Mouse (Mus musculus) midbrain, embryonic 12.5 days (tissue): ENCODE measurements around the gene Fbxl21. TPM values are rescaled to one million over a fixed set of nuclear protein-coding genes. Genes with fewer than 3 reads are reported as not detected.
A peak's percentile ranks its signal among the peaks of the same experiment; 100 is the strongest.

Experiments
- ATAC-seq: fragments of 200-750 bp; cut with Nextera tagmentation; 2 replicates; pipeline ENCODE4 v1.8.0; 2017; ENCODE audit warnings: low read depth, moderate TSS enrichment, moderate library complexity; ENCODE audit not compliant: low FRiP score
- H3K27ac ChIP-seq: fragments of 300-500 bp; sonication (generic); replicated peaks from 2 replicates; pipeline ENCODE4 v1.5.1; 2016; ENCODE audit warnings: mild to moderate bottlenecking
- H3K27me3 ChIP-seq: fragments of 300-500 bp; sonication (generic); 2 replicates; pipeline ENCODE4 v1.6.1; 2016; ENCODE audit warnings: mild to moderate bottlenecking
- H3K36me3 ChIP-seq: fragments of 300-500 bp; sonication (generic); 2 replicates; pipeline ENCODE4 v1.6.1; 2016
- H3K4me1 ChIP-seq: fragments of 300-500 bp; sonication (generic); 2 replicates; pipeline ENCODE4 v1.6.1; 2016
- H3K4me2 ChIP-seq: fragments of 300-500 bp; sonication (generic); replicated peaks from 2 replicates; pipeline ENCODE4 v1.6.1; 2016; ENCODE audit warnings: mild to moderate bottlenecking, moderate library complexity
- H3K4me3 ChIP-seq: fragments of 300-500 bp; sonication (generic); 2 replicates; pipeline ENCODE4 v1.5.1; 2016; ENCODE audit warnings: mild to moderate bottlenecking
- H3K9ac ChIP-seq: fragments of 300-500 bp; sonication (generic); replicated peaks from 2 replicates; pipeline ENCODE4 v1.6.1; 2016; ENCODE audit warnings: mild to moderate bottlenecking, moderate library complexity
- H3K9me3 ChIP-seq: fragments of 300-500 bp; sonication (generic); 2 replicates; pipeline ENCODE4 v1.6.1; 2016; ENCODE audit warnings: mild to moderate bottlenecking
- WGBS: fragments of 180-500 bp; shearing (Covaris S2); methylation state at CpG from one replicate; pipeline ENCODE4 v1.1.7; 2016; 5-methylcytosine and 5-hydroxymethylcytosine counted together
- polyA plus RNA-seq: library from polyadenylated mRNA; unstranded; fragments of >200 nt; fragmentation: Nextera tagmentation; extraction: Ambion mirVana; gene quantifications from 2 replicates; pipeline ENCODE4 v1.2.1, GENCODE M21; 2016

Fbxl21 gene
- polyA plus RNA-seq, 1 experiment from 2014 or later: 2.4 TPM

- WGBS: 77% methylated on average over 6 of the region's 6 CpGs
- H3K27ac ChIP-seq: no peak overlapping the region
Measured at GRCm38 (mm10) chr13:56559841-56560370, 37.6 kb downstream of the Fbxl21 start.

DNA sequence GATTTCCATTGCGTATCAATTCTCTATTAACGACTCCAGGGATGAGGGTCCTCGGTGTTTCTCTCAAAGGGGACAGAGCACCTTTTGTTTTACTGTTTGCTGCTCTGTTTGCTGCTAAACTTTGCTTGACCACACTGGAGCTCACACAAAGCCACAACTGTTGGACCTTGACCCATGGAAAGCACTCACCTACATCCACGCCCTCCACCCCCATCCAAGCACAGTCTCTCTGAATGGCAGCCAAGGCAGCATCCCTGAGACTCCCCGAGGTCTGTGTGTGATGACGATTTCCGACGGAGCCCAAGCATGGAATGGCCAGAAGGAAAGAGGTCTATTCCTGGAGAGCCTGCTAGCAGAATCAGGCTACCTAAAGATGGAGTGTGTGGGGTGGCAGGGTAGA is 38.9 kb downstream of the Fbxl21 start:
- Histone ChIP-seq H3K9me3 (no peaks in the 10 kb centered on the region), H3K27me3 (no peaks in the 10 kb centered on the region), H3K4me2 (no peak overlapping the region), H3K4me3 (no peak overlapping the region), H3K27ac (no peak overlapping the region), H3K36me3 (no peaks in the 10 kb centered on the region), H3K4me1 (0 out of 2 replicates have a peak, but pooled peaks cover 2% of the 10 kb centered on the region), H3K9ac (no peak overlapping the region)
- 80% methylated on average over 8 of the region's 8 CpGs for WGBS
- no peak for ATAC-seq

More at GRCm38 (mm10) chr13:56559841-56560370, 37.6 kb downstream of the Fbxl21 start:
- no peaks in the 10 kb centered on the region for H3K9me3 ChIP-seq
- H3K4me2 ChIP-seq: no peak overlapping the region
- H3K36me3 ChIP-seq: no peaks in the 10 kb centered on the region
- H3K4me3 ChIP-seq: no peak overlapping the region
- H3K9ac ChIP-seq: no peak overlapping the region
- ATAC-seq: no peak
- no peaks in the 10 kb centered on the region for H3K27me3 ChIP-seq
- peaks cover 3% of the 10 kb centered on the region; the same call in 1 of the 2 replicates for H3K4me1 ChIP-seq

GRCm38 (mm10) chr13:56563075-56563474 is 40.8 kb downstream of the Fbxl21 start:
- Histone ChIP-seq H3K4me3 (no peak overlapping the region), H3K27ac (no peak overlapping the region), H3K9ac (no peak overlapping the region), H3K27me3 (no peaks in the 10 kb centered on the region), H3K36me3 (no peaks in the 10 kb centered on the region), H3K4me2 (no peak overlapping the region), H3K9me3 (no peaks in the 10 kb centered on the region), H3K4me1 (0 out of 2 replicates have a peak, but pooled peaks cover under 1% of the 10 kb centered on the region)
- ATAC-seq: no peak
- 35% methylated on average over 6 of the region's 6 CpGs for WGBS

GRCm38 (mm10) chr13:56566336-56566735 is 44.1 kb downstream of the Fbxl21 start:
- Histone ChIP-seq H3K9ac (no peak overlapping the region), H3K4me3 (no peak overlapping the region), H3K4me2 (no peak overlapping the region), H3K27ac (no peak overlapping the region), H3K36me3 (no peaks in the 10 kb centered on the region), H3K9me3 (no peaks in the 10 kb centered on the region), H3K4me1 (no peaks in the 10 kb centered on the region), H3K27me3 (no peaks in the 10 kb centered on the region)
- no peak for ATAC-seq
- WGBS: 72% methylated on average over 10 of the region's 10 CpGs

GRCm38 (mm10) chr13:56571645-56572044 is 49.4 kb downstream of the Fbxl21 start:
- Histone ChIP-seq H3K27ac (no peak overlapping the region), H3K9me3 (no peaks in the 10 kb centered on the region), H3K9ac (no peak overlapping the region), H3K4me1 (no peaks in the 10 kb centered on the region), H3K27me3 (no peaks in the 10 kb centered on the region), H3K4me2 (no peak overlapping the region), H3K36me3 (no peaks in the 10 kb centered on the region), H3K4me3 (no peak overlapping the region)
- ATAC-seq: no peak
- WGBS: 93% methylated on average over 8 of the region's 8 CpGs

- H3K9ac ChIP-seq: no peak overlapping the region
- H3K36me3 ChIP-seq: no peaks in the 10 kb centered on the region
- H3K9me3 ChIP-seq: no peaks in the 10 kb centered on the region
- H3K4me1 ChIP-seq: no peaks in the 10 kb centered on the region
- ATAC-seq: no peak
- H3K4me2 ChIP-seq: no peak overlapping the region
- WGBS: 83% methylated on average over 4 of the region's 4 CpGs
- H3K4me3 ChIP-seq: no peak overlapping the region
- no peaks in the 10 kb centered on the region for H3K27me3 ChIP-seq
- H3K27ac ChIP-seq: no peak overlapping the region
Measured at GRCm38 (mm10) chr13:56575074-56575473, 52.8 kb downstream of the Fbxl21 start.

- Histone ChIP-seq H3K4me1 (peaks cover 4% of the 10 kb centered on the region; the same call in 1 of the 2 replicates), H3K27me3 (no peaks in the 10 kb centered on the region), H3K9ac (no peak overlapping the region), H3K36me3 (no peaks in the 10 kb centered on the region), H3K4me3 (no peak overlapping the region), H3K9me3 (no peaks in the 10 kb centered on the region), H3K4me2 (no peak overlapping the region), H3K27ac (no peak overlapping the region)
- ATAC-seq: no peak
- WGBS: 65% methylated on average over 12 of the region's 12 CpGs
Measured at GRCm38 (mm10) chr13:56575701-56576321, 53.5 kb downstream of the Fbxl21 start.

DNA sequence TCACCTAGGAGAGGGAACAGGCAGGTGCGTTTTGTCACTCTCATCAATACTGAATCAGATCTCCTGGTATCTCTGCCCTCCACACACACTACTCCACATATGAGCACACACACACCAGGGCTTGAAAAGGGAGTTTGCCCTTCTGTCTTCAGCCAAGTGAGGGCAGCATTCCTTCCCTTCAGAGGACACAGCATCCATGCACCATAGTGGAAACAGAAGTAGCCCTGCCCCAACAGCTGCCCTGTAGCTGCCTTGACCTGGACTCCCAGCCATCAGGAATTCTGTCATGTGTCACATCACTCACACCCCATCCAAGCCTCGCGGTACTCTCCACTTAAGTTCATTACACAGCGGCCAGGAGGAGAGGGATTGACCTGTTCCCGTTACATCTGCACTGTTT is 55.8 kb downstream of the Fbxl21 start:
- H3K4me1 ChIP-seq: peaks cover 27% of the 10 kb centered on the region
- H3K27ac ChIP-seq: no peak overlapping the region
- H3K9me3 ChIP-seq: no peaks in the 10 kb centered on the region
- no peak for ATAC-seq
- no peak overlapping the region for H3K4me2 ChIP-seq
- 78% methylated on average over 5 of the region's 5 CpGs for WGBS
- H3K27me3 ChIP-seq: no peaks in the 10 kb centered on the region
- no peak overlapping the region for H3K9ac ChIP-seq
- no peak overlapping the region for H3K4me3 ChIP-seq
- H3K36me3 ChIP-seq: no peaks in the 10 kb centered on the region

DNA sequence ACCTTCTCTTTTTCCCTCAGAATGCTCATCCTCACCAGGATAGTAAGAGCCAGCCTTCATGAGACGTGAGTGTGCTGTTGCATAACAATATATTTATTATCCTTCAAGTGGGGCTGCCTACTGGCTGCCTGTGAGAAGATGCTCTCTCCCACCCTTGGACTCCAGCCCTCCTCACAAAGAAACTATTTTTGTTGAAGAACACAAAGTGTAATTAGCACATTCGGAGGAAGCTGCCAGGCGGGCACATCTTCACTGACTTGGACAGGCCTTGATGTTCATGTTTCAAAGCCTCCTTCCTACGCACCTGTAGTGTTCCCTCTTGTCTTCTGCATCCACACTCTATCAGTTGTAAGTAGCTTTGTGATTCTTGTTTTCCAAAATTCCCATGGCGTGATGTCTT is 58.2 kb downstream of the Fbxl21 start:
- Histone ChIP-seq H3K4me1 (peaks cover 34% of the 10 kb centered on the region), H3K27me3 (peaks cover 7% of the 10 kb centered on the region; the same call in 1 of the 2 replicates), H3K27ac (peak overlapping the region; percentile 92; the same call in 1 of the 2 replicates), H3K4me3 (no peak overlapping the region), H3K4me2 (no peak overlapping the region), H3K9ac (no peak overlapping the region), H3K9me3 (no peaks in the 10 kb centered on the region), H3K36me3 (no peaks in the 10 kb centered on the region)
- 77% methylated on average over 5 of the region's 5 CpGs for WGBS
- ATAC-seq: no peak

GRCm38 (mm10) chr13:56581512-56581911 is 59.2 kb downstream of the Fbxl21 start:
- peak; percentile 53 for ATAC-seq
- peaks cover 7% of the 10 kb centered on the region; the same call in 1 of the 2 replicates for H3K27me3 ChIP-seq
- peak overlapping the region; percentile 92 for H3K27ac ChIP-seq
- no peak overlapping the region for H3K4me3 ChIP-seq
- H3K9me3 ChIP-seq: no peaks in the 10 kb centered on the region
- H3K36me3 ChIP-seq: no peaks in the 10 kb centered on the region
- peak overlapping the region; percentile 20; the same call in 1 of the 2 replicates for H3K9ac ChIP-seq
- peaks cover 34% of the 10 kb centered on the region for H3K4me1 ChIP-seq
- 0% methylated on average over 3 of the region's 3 CpGs for WGBS
- peak overlapping the region; percentile 44 for H3K4me2 ChIP-seq

- Histone ChIP-seq H3K4me1 (peaks cover 34% of the 10 kb centered on the region), H3K36me3 (no peaks in the 10 kb centered on the region), H3K9ac (peak overlapping the region; percentile 20; the same call in 1 of the 2 replicates), H3K4me3 (peak overlapping the region; percentile 4; the same call in 1 of the 2 replicates), H3K9me3 (no peaks in the 10 kb centered on the region), H3K27ac (peak overlapping the region; percentile 92), H3K4me2 (peak overlapping the region; percentile 44), H3K27me3 (peaks cover 7% of the 10 kb centered on the region; the same call in 1 of the 2 replicates)
- peak; percentile 98 for ATAC-seq
- WGBS: 1% methylated on average over 6 of the region's 6 CpGs
Measured at GRCm38 (mm10) chr13:56581961-56582434, 59.7 kb downstream of the Fbxl21 start.

DNA sequence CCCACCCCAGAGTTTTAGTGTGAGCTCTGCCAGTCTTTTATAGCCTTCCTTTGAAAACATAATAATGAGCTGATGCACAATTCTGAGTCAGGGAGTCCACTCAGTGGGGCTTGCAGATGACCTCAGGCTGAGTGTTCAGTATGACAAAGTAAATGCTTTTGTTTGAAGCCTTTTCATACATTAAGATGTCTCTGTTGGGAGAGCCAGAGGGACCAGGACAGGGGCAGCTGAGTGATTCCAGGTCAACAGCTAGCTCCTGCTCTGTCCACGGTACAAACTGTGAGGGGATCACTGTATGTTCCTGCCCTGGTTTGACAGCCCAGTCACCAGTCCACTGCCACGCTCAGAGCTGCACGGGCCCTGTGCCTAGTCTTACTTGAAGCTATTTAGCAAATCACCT is 60.4 kb downstream of the Fbxl21 start:
- Histone ChIP-seq H3K27me3 (peaks cover 7% of the 10 kb centered on the region; the same call in 1 of the 2 replicates), H3K9ac (no peak overlapping the region), H3K27ac (peak overlapping the region; percentile 92), H3K4me3 (no peak overlapping the region), H3K4me2 (peak overlapping the region; percentile 44), H3K9me3 (no peaks in the 10 kb centered on the region), H3K36me3 (no peaks in the 10 kb centered on the region), H3K4me1 (peaks cover 34% of the 10 kb centered on the region)
- 17% methylated on average over 3 of the region's 3 CpGs for WGBS
- no peak; the same call in 1 of the 2 replicates for ATAC-seq
